Mouse (Mus musculus) bone marrow macrophage, adult 2 months (primary cell): ENCODE measurements at regions not wholly inside any gene's neighbourhood (a gene's known extent, or its start where the extent isn't known, plus 50 kb on each side); places are given as distances from the start of the nearest gene placed in this dataset.

Experiments
- CTCF ChIP-seq: IDR thresholded peaks from 2 replicates; pipeline ENCODE4 v1.5.1; 2012; ENCODE audit warnings: low read depth, mild to moderate bottlenecking, low read length, moderate library complexity
- POLR2A ChIP-seq: IDR thresholded peaks from 2 replicates; pipeline ENCODE4 v1.6.1; 2012; ENCODE audit warnings: mild to moderate bottlenecking, low read depth, low read length, borderline replicate concordance

DNA sequence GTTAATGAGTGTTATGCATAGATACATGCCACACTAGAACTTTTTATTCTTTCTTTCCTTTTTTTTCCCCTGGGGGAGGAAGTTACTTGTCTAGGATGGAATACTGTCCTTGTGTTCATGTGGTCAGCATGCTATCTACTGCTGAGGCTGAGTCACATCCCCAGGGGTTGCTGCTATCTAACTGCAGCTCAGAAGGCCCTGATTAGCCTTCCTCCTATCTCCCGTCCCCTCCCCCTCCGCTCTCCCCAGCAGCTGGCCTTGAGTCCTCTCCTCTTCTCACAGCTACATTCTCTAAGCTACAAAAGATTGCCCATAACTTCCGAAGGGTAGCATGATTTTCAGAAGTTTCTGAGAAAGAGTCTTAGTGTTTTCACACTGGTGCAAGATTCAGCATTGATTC is 168.5 kb downstream of the Fam198b start:
- no peak for TF ChIP-seq CTCF
- no peak for TF ChIP-seq POLR2A
